Mouse (Mus musculus) kidney, adult 8-10 months (tissue): ENCODE results near the gene Hyls1.
"Not testable (repeated sequence)": the region's sequence is repeated elsewhere in the genome, so short reads cannot be mapped to it uniquely, and the experiment has no call there.

Experiments used
- DNase-seq, 2 experiments: peaks; one replicate each; pipeline ENCODE4 v3.0.0; 2022

Gene Hyls1

DNA sequence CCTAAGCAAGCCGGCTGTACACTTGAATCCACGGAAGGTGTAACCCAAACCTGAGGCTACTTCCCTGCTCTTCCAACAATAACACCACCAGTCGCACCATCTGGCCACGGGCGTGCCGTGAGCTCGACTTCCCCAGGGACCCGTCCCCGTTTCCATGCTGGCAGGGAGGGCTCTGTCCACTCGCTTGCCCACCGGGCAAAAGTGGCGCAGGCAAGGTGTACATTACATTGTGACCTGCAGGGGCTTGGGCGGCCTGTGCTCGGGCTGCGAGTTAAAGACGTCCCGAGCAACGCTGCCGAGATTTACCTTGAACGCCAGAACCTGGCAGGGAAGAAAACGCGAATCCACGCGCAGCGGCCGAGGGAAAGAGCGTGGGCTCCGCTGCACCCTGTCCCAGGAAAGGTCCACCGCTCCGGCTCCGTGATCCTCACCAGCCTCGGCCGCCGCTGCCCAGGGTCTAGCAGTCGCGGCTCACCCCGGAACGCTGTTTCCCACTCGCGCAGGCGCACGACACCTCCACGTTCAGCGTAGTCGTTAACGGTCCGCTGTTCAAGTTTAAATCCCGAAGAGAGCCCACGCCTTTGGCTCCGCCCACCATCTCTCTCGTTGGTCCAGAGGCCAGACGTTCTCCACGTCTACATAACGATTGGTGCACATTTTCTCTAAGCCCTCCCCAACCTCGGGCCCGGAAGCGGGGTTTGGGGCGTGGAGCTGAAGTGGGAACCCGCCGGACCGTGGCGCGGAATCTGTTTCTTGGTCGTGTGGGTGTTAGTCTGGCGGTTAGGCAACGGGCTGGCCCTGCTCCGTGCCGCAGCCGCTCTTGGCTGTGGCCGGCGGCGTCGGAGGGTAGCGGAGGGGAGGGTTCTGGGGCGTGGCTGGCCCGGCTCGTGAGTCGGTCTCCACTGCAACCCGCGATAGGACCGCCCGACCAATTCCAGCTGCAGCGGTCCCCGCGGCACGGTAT, at the start of gene Hyls1, which contains the start of gene Pate2:
TSS of gene Hyls1 (minus strand) at position 828 of the 964 bp plus-strand sequence.
TSS of gene Pate2 (plus strand) at position 714 of the 964 bp plus-strand sequence.
- DNase-seq: peak; percentile 95 to 96

DNA sequence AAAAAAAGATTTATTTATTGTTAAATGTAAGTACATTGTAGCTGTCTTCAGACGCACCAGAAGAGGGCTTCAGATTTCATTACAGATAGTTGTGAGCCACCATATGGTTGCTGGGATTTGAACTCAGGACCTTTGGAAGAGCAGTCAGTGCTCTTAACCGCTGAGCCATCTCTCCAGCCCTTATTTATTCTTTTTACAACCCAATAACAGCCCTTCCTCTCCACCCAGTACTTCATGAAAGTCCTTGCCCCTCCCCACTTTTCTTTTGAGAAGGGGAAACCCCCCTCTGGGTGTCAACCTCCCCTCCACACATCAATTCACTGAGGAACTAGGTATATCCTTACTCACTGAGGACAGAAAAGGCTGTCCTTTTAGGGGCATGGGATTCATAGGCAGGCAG, 46.6 kb upstream of the Hyls1 start:
- not testable (repeated sequence) for DNase-seq

DNA sequence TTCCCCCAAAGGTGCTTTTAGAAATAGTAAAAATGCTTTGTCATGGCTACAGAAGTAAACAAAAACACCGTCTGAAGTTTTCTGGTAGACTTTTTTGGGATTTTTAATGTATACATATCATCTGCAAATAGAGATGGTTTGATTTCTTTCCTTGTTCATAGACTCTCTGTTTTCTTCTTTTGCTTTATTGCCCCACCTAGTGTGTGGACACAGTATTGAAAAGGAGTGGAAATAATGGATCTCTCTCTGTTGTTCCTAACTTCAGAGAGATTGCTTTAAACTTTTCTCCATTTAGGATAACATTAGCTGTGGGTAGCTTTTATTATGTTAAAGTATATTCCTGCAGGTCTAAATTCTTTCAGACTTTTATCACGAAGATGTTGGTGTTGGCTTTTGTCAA, 43.8 kb upstream of the Hyls1 start:
- DNase-seq: no peak

DNA sequence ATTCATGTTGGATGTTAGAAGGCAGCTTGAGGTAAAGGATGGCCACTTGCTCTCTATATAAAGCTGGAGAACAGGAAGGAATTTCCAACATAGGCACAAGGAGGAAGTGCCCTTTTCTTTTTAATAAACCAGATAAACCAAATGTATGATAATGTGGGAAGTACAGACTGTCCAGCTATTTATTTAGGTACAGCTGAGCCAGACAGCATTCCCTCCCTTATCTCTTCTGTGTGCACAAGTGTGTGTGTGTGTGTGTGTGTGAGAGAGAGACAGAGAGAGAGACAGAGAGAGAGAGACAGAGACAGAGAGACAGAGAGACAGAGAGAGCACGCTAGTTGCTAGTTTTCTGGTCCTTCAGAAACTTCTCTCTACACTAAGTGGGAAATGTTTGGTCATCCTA, 41.6 kb upstream of the Hyls1 start, which contains the start of gene Pate4:
TSS of gene Pate4 (minus strand) at position 101 of the 400 bp plus-strand sequence.
- DNase-seq: no peak

DNA sequence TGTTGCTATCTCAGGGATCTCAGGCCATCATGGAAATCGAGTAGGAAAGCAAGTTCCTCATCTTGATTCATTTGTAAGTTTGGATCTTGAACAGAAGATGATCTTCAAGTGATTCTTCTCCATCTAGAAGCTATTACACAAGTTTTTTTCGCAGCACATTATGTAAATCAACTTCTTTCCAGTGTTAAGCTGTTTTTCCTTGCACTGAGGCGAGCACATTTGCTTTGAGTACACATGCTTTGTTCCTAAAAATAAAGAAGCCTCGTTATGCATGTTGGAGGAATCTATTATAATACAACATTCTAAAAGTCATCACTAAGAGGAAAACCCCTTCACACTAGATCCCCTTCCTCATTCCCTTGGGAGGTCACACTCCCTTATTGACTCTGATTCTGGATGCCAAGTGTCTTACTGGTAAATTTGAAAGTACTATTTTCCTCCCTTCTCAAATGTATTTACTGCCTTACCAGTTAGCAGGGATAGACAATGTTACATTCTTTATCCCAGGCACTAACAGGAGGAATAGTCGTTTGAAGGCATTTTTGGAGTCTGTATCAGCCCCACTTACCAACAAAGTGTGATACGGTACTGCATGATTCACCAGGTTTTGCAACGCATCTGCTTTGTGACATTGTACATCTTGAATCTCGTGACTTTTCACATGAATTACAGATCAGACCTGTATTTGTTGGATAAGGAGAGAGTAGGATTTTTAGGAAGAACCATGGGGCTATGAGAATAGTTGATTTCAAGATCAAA, 37.6 kb upstream of the Hyls1 start:
- no peak for DNase-seq

DNA sequence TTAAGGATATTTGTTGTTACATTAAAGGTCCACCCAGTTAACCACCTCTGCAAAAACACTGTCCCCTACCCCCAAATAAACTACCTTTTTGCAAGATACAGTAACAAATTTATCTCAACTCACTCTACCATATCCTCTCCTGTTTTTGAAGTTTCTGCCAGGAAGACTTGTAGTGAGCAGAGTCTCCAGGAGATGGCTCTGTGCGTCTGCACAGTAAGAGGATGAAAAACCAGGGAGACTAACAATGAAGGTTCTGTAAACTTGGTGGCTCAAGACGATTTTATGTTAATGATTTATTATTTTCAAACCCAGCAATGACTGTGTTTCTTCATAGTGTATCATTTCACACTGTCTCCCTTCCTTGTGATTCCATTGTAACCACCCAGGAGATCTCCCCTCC, 22.7 kb upstream of the Hyls1 start:
- DNase-seq: peak in 1 of 2 experiments; percentile 57

DNA sequence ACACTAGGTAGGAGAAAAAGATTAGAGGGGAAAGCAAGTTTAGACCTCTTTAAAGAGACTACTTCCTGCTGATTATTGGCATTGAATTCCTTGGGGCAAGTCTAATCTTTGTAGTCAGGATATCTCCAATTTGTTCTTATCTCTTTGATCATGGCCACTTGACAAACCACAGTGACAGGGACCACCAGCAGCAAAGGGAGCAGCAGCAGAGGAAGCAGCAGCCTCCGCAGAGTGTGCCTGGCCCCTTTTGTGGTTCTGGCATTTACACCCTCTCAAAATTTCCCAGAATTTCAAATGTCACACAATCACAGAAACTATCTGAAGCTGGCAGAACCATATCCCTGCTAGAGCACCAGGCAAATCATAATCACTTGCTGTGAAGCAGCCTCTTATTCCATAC, 17.5 kb upstream of the Hyls1 start:
- no peak for DNase-seq

DNA sequence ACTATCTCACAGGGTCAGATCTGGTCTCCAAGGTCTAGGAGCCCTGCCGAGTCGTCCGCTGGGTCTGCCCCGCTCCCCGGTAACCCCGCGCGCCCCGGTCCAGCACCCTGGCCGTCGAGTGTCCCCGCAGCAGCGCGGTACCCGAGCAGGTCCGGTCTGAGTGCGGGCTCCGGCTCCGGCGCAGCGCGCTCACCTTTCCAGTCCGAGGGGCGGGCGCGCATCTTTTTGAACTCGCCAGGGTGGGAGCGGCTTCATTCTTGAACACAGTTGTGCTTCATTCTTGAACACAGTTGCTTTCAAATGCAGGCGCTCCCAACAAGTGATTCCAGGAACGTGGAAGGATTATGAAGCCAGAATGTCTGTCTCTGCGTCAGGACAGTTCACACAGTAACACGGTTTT, 4.2 kb upstream of the Hyls1 start:
- DNase-seq: no peak

DNA sequence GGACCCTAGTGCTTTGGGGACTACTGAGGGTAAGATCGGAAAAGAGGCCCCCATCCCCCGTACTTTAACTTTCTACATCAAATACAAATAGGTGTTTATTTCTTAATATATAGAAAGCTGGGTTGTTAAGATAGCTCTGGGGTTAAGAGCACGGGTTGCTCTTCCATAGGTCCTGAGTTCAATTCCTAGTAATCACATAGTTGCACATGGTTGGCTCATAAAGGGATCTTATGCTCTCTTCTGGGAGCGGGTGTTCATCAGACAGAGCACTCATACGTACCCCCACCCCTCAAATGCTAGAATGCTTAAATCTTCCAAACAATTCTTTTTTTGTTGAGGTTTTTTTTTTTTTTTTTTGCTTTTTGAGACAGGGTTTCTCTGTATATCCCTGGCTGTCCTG, 465 bp upstream of the Hyls1 start:
- no peak for DNase-seq

DNA sequence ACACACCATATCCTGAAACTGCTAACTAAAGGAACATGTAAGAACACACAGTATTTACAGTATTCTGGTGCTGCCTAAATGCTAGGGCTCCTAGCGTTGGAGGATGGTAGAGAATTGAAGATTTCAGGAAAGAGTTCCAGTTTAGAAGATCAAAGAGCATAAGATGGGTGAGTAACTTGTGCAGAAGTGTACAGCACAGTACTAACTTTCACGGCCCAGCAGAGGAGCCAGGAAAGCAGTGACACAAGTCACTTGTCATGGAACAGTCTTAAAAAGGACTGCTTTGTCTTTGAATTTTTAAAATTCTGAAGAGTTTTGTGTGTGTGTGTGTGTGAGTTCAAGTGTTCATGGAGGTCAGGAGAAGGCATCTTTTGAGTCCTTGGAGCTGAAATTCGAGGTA, 2.2 kb downstream of the Hyls1 start:
- no peak for DNase-seq

DNA sequence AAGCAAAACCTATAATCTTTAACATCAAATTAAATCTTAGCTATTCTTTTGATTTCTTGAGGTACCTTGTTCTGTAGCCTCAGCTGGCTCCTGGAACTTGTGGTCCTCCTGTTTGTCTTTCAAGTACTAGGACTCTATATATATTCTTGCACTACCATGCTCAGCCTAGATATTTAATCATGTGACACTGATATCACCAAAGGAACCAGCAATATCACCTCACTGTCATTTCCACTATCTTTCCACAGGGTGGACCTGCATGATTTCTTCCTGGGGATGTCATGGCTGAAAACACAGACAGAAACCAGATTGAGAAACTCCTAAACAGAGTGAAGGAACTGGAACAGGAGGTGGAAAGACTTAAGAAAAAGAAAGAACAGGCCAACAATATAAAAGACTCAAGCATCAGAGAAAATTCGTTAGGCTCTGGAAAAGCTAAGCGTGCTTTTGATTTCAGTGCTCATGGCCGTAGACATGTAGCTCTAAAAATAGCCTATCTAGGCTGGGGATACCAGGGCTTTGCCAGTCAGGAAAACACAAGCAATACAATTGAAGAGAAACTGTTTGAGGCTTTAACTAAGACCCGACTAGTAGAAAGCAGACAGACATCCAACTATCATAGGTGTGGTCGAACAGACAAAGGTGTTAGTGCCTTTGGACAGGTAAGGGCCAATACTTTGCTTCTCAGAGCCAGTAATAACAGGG, 5.5 kb downstream of the Hyls1 start:
- DNase-seq: no peak

DNA sequence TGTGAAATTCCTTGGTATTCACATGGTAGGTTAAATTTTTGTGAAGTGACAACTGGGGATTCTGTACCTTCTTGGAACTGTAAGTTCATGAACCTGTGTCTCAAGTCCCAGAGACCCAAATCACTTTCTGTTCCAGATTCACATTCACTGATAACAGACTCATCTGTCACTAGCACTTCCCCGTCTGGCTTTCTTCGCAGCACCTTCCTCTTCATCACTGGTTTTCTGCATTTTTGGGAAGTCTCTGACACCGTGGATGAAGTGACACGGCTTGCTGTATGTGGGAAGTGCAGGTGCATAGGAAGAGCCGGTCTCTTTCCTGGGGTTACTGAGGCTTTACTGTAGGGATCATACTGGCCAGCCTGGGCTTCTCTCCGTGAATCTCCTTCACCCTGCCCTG, 8.6 kb downstream of the Hyls1 start:
- DNase-seq: no peak

DNA sequence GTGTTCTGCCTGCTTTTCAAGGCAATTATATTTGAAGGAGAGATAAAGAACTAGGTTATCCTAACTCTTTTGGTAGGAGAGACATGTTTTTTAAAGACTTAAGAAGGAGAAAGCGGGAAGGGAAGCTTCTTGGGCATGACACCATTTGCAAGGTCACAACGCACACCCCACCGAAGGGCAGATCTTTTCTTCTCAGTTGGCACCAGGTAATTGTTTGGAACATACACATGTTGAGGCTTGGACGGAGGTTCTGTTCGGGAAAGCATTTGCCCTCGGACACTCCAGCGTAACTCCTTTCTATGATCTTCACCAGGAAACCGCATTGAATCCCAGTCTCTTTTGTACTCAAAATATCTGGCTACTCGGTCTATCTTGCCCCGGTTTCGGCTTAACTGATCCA, 9.1 kb downstream of the Hyls1 start:
- no peak for DNase-seq

DNA sequence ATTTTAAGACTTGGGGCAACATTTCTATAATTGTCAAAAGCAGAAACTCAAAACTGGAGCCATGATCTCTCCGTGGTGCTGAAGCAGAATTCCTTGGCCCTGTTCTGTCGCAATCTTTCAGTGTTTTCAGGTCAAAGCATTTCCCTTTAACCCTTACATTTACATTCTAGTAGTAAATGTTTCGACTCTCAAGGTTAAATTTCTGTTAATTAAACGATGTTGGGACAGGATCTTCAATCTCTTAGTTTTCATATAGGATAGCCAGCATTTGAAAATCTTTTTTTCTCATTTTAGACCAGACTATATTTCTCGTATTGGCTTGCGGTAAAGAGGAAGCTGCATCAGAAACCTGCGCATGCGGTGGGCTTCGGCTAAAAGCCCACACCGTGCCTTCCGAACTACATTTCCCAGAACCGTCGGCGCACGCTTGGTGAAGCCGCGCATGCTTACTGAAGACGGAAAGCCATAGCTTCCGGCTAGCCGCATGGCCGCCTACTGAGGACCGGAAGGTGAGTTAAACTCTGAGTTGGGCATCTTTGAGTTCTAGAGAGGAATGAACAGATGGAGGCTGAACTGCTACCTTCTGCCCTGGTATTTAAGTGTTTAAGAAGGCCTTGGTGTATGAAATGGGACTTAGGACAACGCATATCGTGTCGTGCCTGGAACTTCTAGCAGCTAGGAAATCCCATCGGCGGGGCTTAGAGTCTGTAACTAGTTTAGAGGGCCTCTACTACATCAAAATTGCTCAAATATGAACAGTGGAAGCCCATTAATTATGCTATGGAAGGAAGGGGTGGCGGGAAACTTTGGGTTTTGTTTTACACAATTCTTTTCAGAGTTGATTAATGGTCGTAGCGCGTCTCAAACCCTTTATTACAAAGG, 10.9 kb downstream of the Hyls1 start:
- DNase-seq: peak; percentile 68 to 77

DNA sequence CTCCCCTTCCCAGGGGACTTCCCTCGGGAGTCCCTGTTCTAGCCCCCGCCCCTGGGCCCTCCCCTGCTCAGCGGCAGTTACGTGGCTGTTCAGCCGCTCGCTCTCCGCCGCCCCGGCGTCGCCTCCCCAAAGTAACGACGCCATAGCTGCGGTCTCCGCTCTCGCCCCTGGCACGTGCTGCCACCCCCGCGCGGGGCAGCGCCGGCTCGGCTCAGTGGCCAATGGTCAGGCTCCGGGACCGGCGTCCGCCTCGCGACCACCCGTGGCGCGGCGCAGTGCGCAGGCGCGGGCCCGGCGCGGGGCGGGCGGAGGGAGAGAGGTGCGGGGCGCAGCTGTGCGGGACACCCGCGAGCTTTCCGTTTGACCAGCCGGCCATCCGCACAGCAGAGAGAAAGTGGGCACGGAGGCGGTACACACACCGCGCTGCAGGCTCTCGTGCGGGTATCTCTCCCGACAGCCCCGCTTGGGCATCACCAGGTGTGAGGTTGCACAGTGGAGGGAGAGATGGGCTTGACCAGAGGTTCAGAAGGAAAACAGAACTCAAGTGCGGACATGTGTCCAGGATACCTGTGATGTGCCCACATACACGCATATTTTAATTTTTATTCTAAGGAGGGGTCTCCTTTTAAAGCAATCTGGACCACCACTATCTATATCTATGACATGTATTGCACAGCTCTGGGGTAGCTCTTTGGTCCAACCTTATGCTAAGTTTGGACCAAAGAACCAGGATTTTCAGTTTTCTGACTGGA, 11.8 kb downstream of the Hyls1 start, which contains the start of the genes Ddx25 and Pus3:
TSS of gene Ddx25 (minus strand) at position 272 of the 752 bp plus-strand sequence.
TSS of gene Pus3 (plus strand) at position 339 of the 752 bp plus-strand sequence.
- no peak for DNase-seq

DNA sequence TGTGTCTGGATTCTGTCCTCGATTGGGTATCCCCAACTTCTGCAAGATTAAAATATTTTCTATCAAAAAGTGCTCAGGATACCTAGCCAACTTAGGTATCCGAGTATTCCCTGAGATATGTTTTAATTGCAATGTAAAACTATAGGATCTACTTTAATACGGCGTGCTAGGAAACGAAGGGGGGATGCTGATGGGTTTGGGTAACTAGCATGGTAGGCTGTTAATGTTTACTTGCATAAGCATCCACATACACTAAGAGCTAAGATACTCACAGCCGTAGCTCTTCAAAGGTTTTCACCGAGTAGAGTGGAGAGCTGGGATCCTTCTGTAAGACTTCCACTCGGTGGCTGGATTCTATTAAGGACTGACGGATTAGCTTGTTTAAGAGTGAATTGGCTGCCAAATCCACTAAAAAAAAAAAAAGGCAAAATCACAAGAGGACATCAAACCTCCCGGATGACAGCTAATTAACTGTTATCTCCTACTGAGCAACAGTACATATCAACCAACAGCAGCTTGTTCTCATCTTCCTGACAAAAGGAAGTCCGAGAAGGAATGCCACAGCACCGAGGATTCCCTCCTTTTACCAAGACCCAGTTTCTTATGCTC, 13.6 kb downstream of the Hyls1 start:
- no peak for DNase-seq

DNA sequence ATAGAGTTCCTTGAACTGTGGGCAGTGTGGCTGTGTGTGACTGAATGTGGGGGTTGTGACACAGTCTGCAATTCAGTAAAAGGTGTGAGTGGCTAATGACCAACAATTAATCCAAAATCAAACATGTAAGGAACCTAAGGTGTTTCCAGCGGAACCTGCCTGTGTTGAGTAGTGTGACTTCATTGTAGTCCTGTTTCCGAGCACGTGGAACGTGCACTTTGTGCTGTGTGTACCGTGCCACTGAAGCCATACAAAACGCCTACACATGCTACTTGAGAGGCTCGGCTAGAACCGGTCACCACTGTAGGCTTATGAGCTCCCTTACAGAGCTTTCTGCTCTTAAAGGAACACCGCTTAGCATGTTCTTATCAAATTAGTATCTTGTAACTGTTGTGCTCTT, 21.7 kb downstream of the Hyls1 start:
- no peak for DNase-seq

DNA sequence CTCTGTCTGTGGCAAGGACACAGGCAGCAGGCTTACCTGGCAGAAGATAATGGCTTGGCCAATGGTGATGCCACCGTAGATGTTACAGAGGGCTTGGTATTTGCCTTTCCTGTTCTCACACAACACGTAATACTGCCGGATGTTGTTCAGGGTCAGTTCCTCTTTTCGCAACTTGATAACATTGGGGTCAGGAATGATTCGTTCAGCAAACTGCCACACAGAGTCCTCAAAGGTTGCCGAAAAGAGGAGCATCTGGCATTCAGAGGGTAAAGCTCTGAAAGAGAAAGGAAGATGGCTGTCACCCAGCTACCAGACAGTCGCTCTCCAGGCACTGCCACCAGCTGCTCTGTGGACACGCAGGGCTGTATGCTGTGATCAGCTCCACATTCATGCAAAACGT, 23.5 kb downstream of the Hyls1 start:
- DNase-seq: no peak

DNA sequence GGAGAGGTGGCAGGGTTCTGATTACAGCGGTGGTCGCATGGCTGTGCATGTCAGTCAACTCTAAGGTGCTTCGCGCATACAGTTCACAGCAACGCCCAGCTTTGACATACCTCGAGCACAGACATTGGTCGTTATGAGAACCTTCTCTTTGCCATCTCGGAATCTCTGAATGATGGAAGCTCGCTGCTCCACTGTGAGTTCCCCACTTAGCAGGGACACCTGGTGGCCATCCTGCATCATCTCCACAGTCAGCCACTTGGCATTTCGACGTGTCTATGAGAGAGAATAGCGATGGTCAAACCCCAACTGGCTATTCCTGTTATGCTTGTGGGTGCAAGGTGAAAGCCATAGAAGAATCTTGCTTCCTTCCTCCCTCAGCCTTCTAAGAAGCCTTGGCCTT, 24.5 kb downstream of the Hyls1 start:
- no peak for DNase-seq

DNA sequence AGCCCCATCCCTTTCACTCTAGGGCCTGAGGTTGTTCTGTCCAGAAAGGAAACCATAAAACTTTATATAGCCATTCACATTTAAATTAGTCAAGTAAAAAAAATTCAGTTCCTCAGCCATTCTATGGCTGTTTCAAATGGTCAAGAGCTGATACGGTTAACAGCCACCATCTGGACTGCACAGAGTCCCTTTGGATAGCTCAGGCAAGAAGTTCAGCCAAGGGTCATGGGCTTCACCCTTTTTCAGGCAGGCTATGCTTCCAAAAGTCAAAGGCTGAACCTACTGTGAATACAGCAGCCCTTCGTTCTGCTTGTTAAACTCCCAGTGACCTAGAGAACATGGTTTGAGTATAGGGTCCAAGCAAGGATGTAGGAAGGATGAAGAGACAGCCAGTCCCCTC, 25.5 kb downstream of the Hyls1 start:
- DNase-seq: no peak
